Mouse (Mus musculus) small intestine, adult 2 months (tissue): ENCODE results near the gene Akap13.

ENCODE experiments used
- CTCF ChIP-seq: fragments of 200-500 bp; IDR thresholded peaks from 2 replicates; pipeline ENCODE4 v1.5.1; 2012; ENCODE audit warnings: low read depth, mild to moderate bottlenecking, control low read depth, inconsistent platforms, low read length, moderate library complexity, mixed read lengths; ENCODE audit not compliant: insufficient replicate concordance, insufficient read length; ENCODE audit errors: extremely low read depth
- POLR2A ChIP-seq: fragments of 200-500 bp; IDR thresholded peaks from 2 replicates; pipeline ENCODE4 v1.6.1; 2012; ENCODE audit warnings: low read depth, mild to moderate bottlenecking, control low read depth, inconsistent platforms, low read length, moderate library complexity

GRCm38 (mm10) chr7:75620976-75621375, 165.6 kb downstream of the Akap13 start:
- TF ChIP-seq CTCF (no peak), POLR2A (no peak)
